Mouse (Mus musculus) heart, embryonic 16.5 days (tissue): ENCODE measurements at regions not wholly inside any gene's neighbourhood (a gene's known extent, or its start where the extent isn't known, plus 50 kb on each side); places are given as distances from the start of the nearest gene placed in this dataset.

Experiments
- ATAC-seq: fragments of 200-750 bp; cut with Nextera tagmentation; replicated peaks from 2 replicates; pipeline ENCODE4 v1.8.0; 2017; ENCODE audit warnings: moderate number of reproducible peaks; ENCODE audit not compliant: insufficient read depth, low FRiP score; ENCODE audit errors: extremely low read depth
- H3K27ac ChIP-seq: fragments of 300-500 bp; sonication (generic); 2 replicates; pipeline ENCODE4 v1.5.1; 2014; ENCODE audit warnings: mild to moderate bottlenecking, low read length, control low read depth, moderate library complexity
- H3K27me3 ChIP-seq: fragments of 300-500 bp; sonication (generic); 2 replicates; pipeline ENCODE4 v1.6.1; 2014; ENCODE audit warnings: low read length, mixed read lengths; ENCODE audit not compliant: control insufficient read depth, insufficient read depth
- H3K36me3 ChIP-seq: fragments of 300-500 bp; sonication (generic); 2 replicates; pipeline ENCODE4 v1.6.1; 2014; ENCODE audit not compliant: control insufficient read depth, insufficient read depth
- H3K4me1 ChIP-seq: fragments of 300-500 bp; sonication (generic); 2 replicates; pipeline ENCODE4 v1.6.1; 2014; ENCODE audit warnings: low read length, mixed read lengths; ENCODE audit not compliant: control insufficient read depth, insufficient read depth
- H3K4me2 ChIP-seq: fragments of 300-500 bp; sonication (generic); 2 replicates; pipeline ENCODE4 v1.6.1; 2014; ENCODE audit warnings: low read depth, mild to moderate bottlenecking, control low read depth, low read length
- H3K4me3 ChIP-seq: fragments of 300-500 bp; sonication (generic); 2 replicates; pipeline ENCODE4 v1.5.1; 2014; ENCODE audit warnings: mild to moderate bottlenecking, control low read depth, low read length
- H3K9ac ChIP-seq: fragments of 300-500 bp; sonication (generic); 2 replicates; pipeline ENCODE4 v1.6.1; 2014; ENCODE audit warnings: low read length, control low read depth
- H3K9me3 ChIP-seq: fragments of 300-500 bp; sonication (generic); replicated peaks from 2 replicates; pipeline ENCODE4 v1.6.1; 2016; ENCODE audit warnings: low read length; ENCODE audit not compliant: control insufficient read depth
- WGBS: fragments of 180-500 bp; shearing (Covaris S2); extraction: QIAGEN DNeasy Blood & Tissue Kit; methylation state at CpG from one replicate; pipeline ENCODE4 v1.1.7; 2014; 5-methylcytosine and 5-hydroxymethylcytosine counted together

DNA sequence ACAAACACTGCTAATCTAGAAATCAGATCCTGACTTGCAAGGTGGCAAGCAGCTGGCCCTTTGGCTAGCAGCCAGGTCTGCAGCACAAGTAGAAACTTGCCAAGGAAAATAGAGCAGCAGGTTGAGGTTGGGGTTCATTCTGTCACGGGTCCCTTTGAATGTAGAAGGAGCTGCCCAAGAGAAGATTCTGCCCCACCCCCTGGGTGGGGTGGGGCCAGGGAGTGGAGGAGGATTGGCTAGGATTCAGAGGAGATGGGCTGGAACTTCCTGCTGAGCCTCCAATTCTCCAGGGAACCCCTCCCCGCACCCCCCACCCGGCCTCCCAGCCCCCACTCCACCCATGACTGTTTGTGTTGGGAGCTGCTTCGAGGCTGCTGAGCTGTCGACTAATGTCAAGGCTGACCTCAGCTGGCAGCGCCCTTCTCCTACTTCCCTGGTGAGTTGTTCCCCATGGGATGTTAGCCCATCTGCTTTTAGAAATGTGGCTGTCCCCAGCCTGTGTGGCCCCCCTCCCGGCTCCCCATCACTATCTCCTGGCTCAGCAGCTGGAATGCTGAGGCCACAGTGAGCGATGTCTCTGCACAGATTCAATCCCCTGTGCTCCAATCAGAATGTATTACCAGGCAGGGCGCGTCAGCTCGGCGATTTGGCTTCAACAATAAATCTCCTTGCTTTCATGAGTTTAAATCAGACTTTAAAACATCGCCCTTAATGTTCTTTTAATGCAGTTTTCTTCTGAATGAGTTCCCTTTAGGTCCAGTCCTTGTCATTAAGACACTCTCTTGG is 447.8 kb upstream of the Kif2a start:
- 0 out of 2 replicates have a peak overlapping the region, but pooled peaks have one; percentile 11 for H3K9ac ChIP-seq
- 2% methylated on average over 12 of the region's 13 CpGs for WGBS
- no peaks in the 10 kb centered on the region; the same call in 1 of the 2 replicates for H3K4me1 ChIP-seq
- peaks cover 3% of the 10 kb centered on the region for H3K27me3 ChIP-seq
- H3K27ac ChIP-seq = no peak overlapping the region
- H3K9me3 ChIP-seq = no peaks in the 10 kb centered on the region
- H3K4me2 ChIP-seq = peak overlapping the region; percentile 58
- H3K36me3 ChIP-seq = no peaks in the 10 kb centered on the region
- peak; percentile 67 for ATAC-seq
- peak overlapping the region; percentile 25; the same call in 1 of the 2 replicates for H3K4me3 ChIP-seq

GRCm38 (mm10) chr13:107462791-107463190 is 440.9 kb upstream of the Kif2a start:
- Histone ChIP-seq H3K4me3 (no peak overlapping the region), H3K27ac (no peak overlapping the region), H3K27me3 (no peaks in the 10 kb centered on the region; the same call in 1 of the 2 replicates), H3K4me1 (no peaks in the 10 kb centered on the region), H3K4me2 (no peak overlapping the region), H3K9ac (no peak overlapping the region), H3K9me3 (no peaks in the 10 kb centered on the region), H3K36me3 (no peaks in the 10 kb centered on the region)
- WGBS = 84% methylated on average over 7 of the region's 7 CpGs
- ATAC-seq = no peak

DNA sequence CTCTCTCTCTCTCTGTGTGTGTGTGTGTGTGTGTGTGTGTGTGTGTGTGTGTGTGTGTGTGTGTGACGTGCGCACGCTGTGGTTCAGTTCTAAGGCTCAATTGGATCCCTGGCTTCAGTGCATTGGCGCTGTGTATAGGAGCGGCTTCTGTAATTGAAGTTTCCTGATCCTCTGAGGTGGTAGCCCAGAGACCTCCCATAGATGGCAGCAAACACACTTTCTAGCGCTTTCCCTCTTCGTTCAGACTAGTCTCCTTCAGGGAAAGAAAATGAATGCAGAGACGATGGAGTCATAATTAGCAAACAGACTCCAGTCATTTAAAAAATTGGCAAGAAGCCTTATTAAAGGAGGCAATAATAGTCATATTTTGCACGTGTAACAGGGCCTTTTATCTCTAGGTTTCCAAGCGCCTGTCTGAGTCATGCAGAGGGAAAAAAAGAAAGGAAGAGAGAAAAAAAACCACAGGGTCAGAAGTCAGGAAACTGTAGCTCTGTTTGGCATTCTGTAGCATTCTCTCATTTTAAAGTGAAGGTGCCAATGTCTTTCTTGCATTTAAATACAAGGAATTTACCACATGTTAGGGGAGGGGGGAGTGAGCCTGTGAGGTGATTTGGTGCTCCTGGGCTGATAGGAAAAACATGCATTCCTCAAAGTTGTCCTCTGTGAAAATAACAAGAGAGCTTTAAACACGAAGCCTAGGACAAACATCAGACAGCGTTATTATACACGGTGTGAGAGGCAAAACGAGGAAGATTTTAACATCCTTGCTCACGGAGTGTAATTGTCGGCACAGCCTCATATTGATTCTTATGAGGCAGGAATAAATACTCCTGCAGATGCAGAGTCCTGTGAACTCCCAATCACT is 439.4 kb upstream of the Kif2a start:
- no peaks in the 10 kb centered on the region; the same call in 1 of the 2 replicates for H3K27me3 ChIP-seq
- peak overlapping the region; percentile 26 for H3K4me3 ChIP-seq
- 15% methylated on average over 16 of the region's 16 CpGs for WGBS
- H3K9ac ChIP-seq = no peak overlapping the region
- no peak overlapping the region for H3K27ac ChIP-seq
- no peaks in the 10 kb centered on the region for H3K36me3 ChIP-seq
- no peaks in the 10 kb centered on the region for H3K9me3 ChIP-seq
- H3K4me1 ChIP-seq = no peaks in the 10 kb centered on the region
- peak; percentile 73; the same call in 1 of the 2 replicates for ATAC-seq
- peak overlapping the region; percentile 55 for H3K4me2 ChIP-seq

DNA sequence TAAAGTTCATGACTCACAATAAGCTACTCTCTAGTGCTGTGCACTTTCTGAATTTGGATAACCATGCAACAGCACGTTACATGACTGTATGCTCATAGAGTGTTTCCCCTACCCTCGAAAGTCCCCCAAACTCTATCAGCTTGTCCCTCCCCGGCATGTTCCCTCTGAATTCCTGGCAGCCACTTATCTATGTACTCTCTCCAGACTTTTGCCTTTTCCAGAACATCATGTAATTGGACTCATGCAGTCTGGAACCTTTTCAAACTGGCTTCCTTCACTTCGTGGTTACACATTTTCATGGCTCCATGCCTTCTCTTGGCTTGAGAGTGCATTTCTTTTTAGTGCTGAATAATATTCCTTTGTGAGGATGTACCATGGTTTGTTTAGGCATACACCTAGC is 436.8 kb upstream of the Kif2a start:
- no peak for ATAC-seq
- no peaks in the 10 kb centered on the region for H3K4me1 ChIP-seq
- H3K4me2 ChIP-seq = no peak overlapping the region
- H3K9me3 ChIP-seq = no peaks in the 10 kb centered on the region
- H3K36me3 ChIP-seq = no peaks in the 10 kb centered on the region
- H3K9ac ChIP-seq = no peak overlapping the region
- H3K27ac ChIP-seq = no peak overlapping the region
- H3K27me3 ChIP-seq = no peaks in the 10 kb centered on the region
- no peak overlapping the region for H3K4me3 ChIP-seq
- WGBS = 50% methylated on average over 4 of the region's 4 CpGs

GRCm38 (mm10) chr13:107457270-107457669 is 435.3 kb upstream of the Kif2a start:
- ATAC-seq = no peak
- Histone ChIP-seq H3K4me3 (no peak overlapping the region), H3K27ac (no peak overlapping the region), H3K4me2 (no peak overlapping the region), H3K4me1 (no peaks in the 10 kb centered on the region), H3K36me3 (no peaks in the 10 kb centered on the region), H3K27me3 (no peaks in the 10 kb centered on the region), H3K9me3 (no peaks in the 10 kb centered on the region), H3K9ac (no peak overlapping the region)
- 67% methylated on average over 10 of the region's 10 CpGs for WGBS

DNA sequence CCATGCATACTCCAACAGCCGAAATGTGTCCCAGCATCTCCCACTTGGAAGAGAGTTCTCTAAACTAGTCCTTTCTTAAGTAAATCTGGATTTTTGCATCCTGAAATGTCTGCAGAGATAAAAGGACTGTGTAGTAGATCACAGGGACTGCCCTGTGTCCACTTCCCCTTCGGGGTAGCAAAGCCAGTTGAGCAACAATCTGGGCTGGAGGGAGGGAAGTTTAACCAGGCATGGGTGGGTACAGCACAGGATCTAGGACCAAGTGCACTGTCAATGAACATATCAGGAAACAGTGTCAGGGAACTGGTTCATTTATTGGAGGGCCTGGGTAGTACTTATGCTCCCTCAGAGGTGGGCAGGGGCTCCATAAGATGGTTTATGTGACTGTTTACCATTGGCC is 434.5 kb upstream of the Kif2a start:
- no peak for ATAC-seq
- 71% methylated on average over 2 of the region's 2 CpGs for WGBS

GRCm38 (mm10) chr13:107449598-107450179 is 427.8 kb upstream of the Kif2a start:
- 64% methylated on average over 11 of the region's 11 CpGs for WGBS
- ATAC-seq = no peak
- Histone ChIP-seq H3K27me3 (no peaks in the 10 kb centered on the region), H3K4me1 (no peaks in the 10 kb centered on the region), H3K27ac (no peak overlapping the region), H3K9ac (no peak overlapping the region), H3K4me2 (0 out of 2 replicates have a peak overlapping the region, but pooled peaks have one; percentile 2), H3K36me3 (no peaks in the 10 kb centered on the region), H3K4me3 (peak overlapping the region; percentile 12; the same call in 1 of the 2 replicates), H3K9me3 (peaks cover 3% of the 10 kb centered on the region)

More for the DNA sequence above, 434.5 kb upstream of the Kif2a start:
- no peaks in the 10 kb centered on the region for H3K27me3 ChIP-seq
- no peak overlapping the region for H3K9ac ChIP-seq
- H3K27ac ChIP-seq = no peak overlapping the region
- H3K4me2 ChIP-seq = no peak overlapping the region
- H3K4me3 ChIP-seq = no peak overlapping the region
- no peaks in the 10 kb centered on the region for H3K4me1 ChIP-seq
- no peaks in the 10 kb centered on the region for H3K36me3 ChIP-seq
- H3K9me3 ChIP-seq = peaks cover 3% of the 10 kb centered on the region; the same call in 1 of the 2 replicates

DNA sequence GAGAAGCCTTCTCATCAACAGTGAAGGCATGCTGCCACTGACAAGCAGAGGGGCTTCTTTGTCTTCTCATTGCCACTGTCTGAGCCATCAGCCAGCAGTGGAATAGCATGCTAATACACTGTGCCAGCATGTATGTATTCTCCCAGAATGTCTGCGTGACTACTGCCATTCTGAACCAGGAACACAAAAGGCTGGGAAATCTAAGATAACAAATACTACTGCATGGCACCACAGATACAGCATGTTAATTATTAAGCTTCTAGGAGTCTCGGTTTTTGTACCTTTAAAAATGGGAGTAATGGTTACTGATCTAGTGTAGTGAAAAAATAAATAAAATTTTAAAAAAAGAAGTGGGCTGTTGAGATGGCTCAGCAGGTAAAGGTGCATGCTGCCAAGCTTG is 425.9 kb upstream of the Kif2a start:
- 72% methylated on average over 2 of the region's 2 CpGs for WGBS
- ATAC-seq = no peak
- peaks cover 3% of the 10 kb centered on the region for H3K9me3 ChIP-seq
- H3K4me2 ChIP-seq = no peak overlapping the region
- H3K9ac ChIP-seq = no peak overlapping the region
- no peak overlapping the region for H3K27ac ChIP-seq
- H3K36me3 ChIP-seq = no peaks in the 10 kb centered on the region
- no peaks in the 10 kb centered on the region for H3K27me3 ChIP-seq
- H3K4me1 ChIP-seq = no peaks in the 10 kb centered on the region
- no peak overlapping the region for H3K4me3 ChIP-seq
